Mouse (Mus musculus) gastrocnemius, postnatal 4 days (tissue): Measurements from ENCODE around the gene Ago4. TPM values are rescaled to one million over a fixed set of nuclear protein-coding genes. Genes with fewer than 3 reads are reported as not detected.

Source experiments
- DNase-seq, 2 experiments: peaks; one replicate each; pipeline ENCODE4 v3.0.0; 2021 to 2022; ENCODE audit warnings: low spot score in 2 of 2, mixed read lengths in 2 of 2
- total RNA-seq, 2 experiments: library from RNA; stranded (reverse); gene quantifications; 2 replicates each; pipeline ENCODE4 v1.2.3; 2021

Ago4 gene
- total RNA-seq, 2 experiments from 2014 or later: 2.9 to 3.2 TPM

DNA sequence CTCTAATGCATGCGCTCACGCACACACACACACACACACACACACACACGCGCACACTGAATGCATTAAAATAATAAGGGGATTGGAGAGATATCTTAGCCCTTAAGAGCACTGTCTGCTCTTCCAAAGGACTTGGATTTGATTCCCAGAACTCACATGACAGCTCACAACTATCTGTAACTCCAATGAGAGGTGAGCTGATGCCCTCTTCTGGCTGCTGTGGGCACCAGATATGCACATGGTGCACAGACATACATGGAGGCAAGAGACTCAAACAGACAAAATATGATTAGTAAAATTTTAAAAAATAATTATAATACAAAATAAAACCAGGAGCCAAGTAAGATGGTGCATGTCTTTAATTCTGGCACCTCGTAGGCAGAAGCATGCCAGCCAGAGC lies 6.4 kb downstream of the Ago4 start:
- DNase-seq: no peak

DNA sequence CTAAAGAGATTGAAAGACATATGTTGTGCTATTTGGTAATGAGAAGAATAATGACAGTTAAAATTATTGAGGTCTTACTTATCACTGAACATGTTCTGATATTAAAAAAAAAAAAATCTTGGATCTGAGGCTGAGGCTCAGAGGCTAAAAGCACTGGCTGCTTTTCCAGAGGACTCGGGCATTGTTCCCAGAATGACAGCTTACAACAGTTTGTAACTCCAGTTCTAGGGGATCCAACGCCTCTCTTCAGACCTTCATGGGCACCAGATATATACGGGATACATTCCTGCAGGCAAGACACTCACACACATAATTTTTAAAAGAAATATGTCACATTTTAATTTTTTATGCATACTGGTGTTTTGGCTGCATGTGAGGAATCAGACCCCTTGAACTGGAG lies 7.1 kb downstream of the Ago4 start:
- DNase-seq: no peak

DNA sequence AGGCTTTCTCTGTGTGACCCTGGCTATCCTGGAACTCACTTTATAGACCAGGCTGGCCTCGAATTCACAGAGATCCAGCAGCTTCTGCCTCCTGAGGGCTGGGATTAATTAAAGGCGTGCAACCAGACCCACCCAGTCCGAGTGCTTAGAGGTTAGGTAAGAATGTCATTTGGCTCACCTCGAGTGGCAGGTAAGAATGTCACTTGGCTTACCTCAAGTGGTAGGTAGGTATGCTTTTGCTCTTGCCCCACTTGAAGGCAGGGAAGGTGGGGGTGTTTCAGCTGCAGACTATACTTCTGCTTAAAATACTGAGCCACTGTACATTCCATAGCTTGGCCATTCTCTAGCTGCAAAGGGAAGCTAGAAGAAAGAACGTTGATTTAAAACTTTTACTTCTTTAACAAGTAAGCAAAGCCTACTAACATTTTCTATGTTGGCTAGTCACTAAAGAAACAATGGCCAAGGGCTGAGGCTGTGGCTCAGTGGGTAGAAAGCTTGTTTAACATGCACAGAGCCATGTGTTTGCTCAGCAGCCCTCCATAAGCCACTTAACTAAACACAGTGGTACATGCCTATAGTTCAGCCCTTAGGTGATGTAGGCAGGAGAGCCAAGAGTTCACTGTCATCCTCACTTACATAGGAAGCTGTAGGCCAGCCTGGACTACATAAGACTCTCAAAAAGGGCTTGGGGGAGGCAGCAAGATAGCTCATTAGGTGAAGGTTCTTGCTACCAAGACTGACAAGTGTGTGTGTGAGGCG lies 20.8 kb downstream of the Ago4 start:
- DNase-seq: no peak

DNA sequence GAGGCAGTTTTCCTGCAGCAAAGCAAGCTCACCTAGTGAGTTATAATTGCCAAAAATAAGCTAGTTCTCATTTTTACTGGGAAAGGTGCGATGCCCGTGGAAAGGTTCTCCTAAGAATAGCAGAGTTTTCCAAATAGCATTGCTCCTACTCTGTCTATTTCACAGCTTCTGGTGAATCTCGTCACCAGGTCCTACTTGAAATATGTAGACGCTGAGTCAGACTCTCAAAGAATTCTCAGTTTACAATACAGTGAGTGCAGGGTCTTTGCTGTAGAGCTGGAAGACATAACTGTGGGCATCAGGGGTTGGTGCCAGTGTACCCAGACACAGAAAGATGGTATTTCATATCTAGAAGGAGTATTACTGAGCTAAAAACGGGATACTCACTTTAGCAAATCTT lies 22.3 kb downstream of the Ago4 start:
- DNase-seq: no peak

DNA sequence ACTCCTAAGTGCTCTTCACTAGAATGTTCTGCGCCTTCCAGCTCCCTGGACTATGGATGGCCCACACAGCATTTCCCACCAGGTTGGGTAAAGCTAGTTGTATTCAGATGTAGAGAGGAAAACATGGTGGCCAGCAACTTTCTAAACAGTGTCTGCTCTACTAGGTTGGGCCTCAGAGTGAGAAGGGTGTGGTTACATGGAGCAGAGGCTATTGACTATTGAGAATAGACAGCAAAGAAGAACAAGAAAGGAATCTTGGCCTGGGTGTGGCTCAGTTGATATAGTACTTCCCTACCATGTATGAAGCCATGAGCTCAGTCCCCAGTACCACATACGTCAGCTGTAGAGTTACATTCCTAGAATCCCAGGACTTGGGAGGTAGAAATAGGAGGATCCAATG lies 24.2 kb downstream of the Ago4 start:
- no peak for DNase-seq

DNA sequence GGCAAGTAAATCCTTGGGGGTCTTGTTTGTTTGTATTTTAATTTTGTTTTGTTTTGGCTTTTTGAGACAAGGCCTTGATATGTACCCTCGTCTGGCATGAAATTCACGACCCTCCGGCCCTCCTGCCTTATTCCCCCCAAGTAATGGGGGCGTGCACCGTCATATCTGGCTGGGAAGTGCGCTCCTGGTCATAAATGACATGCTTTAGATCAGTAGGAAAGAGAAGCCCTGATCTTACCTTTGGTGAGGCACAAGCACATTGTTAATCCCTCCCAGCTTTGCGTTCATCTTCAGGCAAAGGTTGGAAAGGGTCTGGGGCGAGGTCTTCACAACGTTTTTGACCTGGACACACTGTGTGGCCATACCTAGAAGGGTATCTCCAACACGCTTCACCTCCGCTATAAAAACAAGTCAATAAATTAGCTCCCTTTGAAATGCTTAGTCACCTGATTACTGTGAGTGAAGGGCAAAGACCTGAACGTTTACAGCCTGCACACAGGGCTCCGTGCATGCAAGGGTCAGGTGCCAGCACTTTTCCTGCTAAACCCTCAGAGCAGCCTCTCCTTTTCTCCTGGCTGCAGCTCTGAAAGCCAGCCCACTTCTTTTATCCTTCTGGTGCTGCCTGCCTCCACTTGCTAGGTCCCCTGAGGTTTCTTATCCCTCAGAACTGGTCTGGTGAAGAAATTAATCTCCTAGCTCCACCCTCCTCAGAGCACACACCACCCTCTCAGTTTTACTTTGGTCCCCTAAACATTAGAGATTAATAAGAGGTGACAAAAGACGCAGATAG lies 25.0 kb downstream of the Ago4 start:
- no peak for DNase-seq

DNA sequence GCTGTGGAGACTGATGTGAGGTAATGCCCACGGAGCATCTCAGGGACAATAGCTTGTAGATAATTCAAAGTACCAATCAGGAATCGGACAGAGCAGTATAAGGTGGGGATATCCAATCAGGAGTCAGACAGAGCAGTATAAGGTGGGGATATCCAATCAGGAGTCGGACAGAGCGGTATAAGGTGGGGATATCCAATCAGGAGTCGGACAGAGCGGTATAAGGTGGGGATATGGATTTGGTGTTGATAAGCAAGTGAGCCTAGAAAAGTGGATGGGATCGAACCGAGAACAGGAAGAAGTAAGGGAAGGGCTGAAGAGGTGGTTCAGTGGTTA lies 30.3 kb downstream of the Ago4 start:
- no peak for DNase-seq

DNA sequence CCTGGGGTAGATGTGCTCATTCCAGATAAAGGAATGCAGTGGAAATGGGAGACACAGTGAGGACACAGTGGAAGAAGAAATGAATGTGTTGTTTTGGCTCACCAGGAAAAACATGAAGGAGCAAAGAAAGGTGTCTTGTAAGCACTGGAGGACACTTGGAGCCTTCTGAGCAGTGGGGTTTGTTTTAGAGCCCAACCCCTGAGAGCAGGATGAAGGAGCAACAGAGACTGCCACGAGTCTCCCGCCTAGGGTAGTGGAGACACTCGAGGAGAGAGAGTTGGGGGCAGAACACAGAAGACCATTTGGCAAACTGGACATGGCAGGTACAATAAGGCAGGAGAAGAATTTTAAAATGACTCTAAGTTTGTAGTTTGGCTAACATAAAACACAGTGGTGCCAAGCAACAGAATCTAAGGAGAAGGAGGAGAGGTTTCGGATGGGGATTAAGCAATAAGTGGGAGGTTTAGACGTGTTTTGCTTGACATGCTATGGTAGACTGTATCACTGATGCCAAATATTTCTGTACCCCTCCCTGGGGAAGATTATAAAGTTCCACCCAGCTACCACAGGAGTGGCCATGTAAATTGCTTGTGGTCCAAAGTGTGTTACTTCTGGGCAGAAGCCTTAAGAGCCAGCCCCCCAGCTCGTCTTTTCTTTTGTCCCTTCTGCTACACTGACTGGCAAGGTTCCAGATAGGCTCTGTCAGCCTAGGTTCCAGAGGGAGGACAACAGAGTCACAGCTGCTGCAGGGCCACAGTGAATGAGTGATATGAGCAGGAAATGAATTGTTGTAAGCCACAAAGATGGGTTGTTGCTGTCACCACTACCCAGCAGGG lies 30.9 kb downstream of the Ago4 start:
- DNase-seq: no peak

DNA sequence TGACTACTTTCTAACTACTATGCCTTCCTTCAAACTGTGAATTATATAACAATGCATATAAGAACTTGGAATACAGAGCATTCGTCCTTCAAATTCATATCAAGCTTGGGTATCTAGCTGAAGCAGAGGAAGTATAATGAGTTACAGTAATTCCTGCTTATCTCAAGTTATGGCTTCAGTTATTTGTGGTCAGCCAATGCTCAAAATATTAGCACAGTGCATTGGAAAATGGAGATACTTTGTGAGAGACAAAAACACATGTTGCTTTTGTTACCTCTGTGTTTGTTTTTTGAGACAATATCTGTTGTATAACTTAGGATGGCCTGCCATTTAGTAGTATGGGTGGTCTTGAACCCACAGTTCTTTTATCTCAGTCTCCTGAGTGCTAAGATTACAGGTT lies 34.7 kb downstream of the Ago4 start:
- DNase-seq: no peak

DNA sequence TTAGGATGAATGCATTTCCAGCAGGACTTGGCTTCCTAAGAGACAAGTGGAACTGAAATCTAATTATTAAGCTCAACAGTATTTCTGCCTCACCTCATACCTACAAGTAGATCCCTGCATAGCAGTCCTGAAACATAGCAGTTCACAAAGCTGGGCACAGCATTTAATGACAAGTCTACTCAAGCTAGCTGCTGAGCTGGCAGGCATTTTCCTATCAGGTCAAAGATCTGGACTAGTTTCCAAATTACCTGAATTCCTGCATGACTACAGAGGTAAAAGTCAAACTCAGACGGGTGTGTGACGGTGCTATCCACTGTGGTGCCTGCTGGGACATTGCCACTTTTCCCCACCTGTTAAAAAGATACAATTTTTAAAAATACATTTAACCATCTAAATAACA lies 36.3 kb downstream of the Ago4 start:
- DNase-seq: no peak

DNA sequence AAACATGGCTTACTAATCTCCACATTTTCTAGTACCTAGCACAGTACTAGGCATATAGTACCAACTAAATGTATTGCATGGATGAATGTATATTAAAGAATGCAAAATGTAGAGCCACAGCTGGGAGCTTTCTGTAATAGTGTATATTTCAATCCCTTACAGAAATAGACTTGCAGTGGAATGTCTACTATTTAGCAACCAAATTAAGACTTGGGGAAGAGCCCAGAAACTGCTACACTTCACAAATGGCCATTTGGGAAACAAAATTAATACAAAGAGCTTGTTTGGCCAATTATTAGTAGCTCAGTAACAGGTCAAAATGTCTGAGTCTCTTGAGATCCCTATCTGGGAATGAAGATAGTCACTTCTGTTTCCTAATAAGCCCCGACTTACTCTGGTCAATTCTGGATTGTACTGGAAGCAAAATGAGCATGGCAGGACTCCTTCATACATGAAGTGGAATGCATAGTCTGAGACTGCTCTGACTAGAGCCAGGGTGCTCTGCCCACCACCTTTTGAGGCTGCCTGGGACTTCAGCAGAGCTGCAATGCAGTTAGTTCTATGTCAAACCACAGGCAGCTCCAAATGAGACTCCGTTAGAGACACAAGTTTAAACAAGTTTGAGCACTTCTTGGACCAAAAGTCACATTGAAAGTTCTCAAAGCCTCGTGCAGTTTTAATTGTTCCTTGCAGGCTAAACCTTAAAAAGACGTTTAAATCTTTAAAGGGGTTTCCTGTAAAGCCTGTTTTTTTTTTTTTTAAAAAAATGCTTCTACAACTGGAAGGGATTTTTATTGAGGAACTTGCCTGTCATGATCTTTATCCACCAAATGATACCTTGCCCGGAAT lies 37.1 kb downstream of the Ago4 start:
- DNase-seq: no peak

DNA sequence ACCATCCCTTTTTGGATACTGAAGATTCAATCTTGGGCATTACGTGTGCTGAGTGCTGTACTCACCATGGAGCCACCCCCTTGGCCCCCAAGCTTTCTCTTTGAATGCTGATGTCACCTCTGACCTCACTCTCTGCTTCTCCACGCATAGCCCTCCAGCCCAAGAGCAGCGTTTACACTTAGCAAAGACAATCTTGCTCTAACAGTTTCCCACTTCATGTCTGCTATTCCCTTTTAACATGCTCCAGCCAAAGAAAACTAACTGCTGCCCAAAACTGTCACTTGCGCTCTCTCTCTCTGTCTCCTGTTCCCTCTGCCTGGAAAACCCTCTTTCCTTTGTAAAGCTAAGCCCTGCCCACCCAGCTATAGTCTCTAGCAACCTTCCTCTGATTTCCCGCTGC lies 37.8 kb downstream of the Ago4 start:
- DNase-seq: no peak

DNA sequence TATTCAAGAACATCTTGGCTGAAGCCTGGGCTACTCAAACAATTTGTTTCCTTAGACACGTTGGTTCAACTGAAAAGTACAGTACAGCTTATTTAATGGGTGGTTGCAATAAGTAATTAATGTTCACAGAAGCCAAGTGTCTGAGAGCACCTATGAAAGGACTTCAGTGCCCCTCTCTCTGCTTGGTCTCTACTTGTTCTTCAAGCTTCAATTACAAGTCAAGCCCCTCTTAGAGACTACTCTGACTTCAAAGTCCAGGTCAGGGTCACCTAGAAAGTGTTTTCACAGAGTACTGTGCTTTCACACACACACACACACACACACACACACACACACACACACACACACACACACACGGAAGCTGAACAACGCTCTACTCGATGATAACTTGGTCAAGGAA lies 39.9 kb downstream of the Ago4 start:
- DNase-seq: no peak

DNA sequence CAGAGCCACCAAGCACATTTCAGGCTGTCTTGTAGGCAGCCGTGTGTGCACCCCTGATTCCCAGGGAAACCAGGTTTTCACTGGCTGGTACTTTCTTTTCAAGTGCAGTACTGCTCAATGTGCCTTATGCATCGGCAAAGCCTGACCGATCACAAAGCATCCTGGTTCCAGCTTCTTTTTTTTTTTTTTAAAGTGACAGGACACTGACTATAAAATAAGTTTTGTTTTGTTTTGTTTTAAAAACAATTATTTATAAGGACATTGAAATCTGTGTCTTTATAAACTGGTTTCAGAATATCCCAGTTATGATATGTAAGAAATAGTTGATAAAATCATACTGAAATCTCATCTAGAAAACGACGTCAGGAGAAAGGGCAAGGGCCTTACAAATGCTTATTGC lies 41.3 kb downstream of the Ago4 start:
- no peak for DNase-seq

DNA sequence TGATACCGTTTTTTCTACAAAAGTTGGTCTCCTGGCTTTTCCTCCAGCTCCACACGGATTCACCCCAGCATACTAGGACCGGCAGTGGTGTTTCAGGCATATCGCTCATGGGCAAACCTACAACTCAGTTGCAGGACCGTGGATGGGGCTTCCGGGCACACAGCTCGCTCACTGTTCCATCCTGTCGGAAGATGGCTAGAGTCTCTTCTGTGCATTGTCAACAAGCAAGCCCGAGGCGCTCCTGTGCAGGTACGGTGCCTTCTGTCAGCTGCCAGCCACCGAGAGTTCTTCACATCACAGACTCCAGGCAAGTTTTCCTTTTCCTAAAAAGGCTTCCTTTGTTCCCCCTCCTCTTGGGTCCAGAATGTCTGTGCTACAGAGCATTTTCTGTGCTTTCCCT lies 42.5 kb downstream of the Ago4 start:
- no peak for DNase-seq

DNA sequence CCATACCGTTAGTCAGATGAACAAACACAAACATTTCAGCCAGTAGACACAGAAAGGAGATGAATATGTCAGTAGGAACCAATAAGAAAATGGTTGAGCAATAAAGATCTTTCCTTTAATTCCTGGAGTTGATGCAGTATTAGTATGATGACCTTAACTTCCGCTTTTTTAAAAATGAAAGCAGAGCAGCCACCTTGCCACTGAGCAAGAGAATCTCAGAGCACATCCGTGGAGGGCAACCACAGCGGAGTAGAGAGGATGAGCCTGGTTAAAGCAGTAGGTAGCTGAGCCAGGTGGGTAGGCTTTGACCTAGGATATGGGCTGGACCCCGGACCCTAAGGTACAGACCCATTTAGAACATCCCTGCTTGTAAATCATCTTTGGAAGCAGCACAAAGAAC lies 43.5 kb downstream of the Ago4 start:
- no peak for DNase-seq

DNA sequence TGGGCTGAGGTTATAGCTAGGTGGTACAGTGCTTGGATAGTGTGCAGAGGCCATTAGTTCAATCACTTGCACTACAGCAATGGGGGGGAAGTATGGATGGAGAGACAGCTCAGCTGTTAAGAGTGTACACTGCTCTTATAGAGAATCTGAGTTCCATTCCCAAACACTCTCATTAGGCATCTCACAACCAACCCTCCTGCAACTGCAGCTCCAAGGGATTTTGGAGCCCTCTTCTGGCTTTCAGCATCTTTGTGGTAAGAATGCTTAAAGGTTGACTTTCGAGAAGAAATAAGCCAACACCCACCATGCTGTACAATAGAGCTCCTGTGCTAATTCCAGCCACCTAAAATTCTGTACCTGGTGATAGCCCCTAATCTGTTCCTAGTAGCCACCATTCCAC lies 47.1 kb downstream of the Ago4 start:
- no peak for DNase-seq

DNA sequence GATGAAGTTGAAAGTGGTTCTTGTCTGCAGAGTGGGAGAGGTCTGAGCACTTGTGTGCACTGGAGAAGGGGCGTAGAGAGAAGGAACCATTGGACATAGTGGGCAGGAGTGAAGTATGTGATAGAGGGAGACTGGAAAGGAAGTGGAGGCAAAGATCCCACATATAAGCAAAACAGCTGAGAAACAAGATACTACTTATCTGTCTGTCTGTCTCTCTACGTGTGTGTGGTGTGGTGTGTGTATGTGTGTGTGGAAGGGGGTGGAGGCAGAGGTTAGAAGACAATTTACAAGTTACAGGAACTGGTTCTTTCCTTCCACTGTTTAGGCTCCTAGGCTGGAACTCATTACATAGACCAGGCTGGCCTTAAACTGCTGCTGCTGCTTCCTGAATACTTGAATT lies 48.2 kb downstream of the Ago4 start:
- DNase-seq: no peak

DNA sequence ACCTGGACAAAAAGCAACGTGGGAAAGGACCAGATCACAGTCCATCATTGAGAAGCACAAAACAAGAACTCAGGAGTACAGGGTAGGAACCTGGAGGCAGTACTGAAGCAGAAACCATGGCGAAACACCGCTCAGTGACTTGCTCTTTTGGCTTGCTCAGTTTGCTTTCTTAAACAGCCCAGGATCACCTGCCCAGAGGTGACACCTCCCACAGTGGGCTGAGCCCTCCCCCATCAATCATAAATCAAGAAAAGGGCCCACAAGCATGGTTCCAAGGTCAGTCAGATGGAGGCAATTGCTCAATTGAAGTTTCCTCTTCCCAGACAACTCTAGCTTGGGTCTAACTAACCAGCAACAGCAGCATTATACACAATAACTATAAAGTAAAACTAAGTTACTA lies 49.4 kb downstream of the Ago4 start:
- DNase-seq: no peak

DNA sequence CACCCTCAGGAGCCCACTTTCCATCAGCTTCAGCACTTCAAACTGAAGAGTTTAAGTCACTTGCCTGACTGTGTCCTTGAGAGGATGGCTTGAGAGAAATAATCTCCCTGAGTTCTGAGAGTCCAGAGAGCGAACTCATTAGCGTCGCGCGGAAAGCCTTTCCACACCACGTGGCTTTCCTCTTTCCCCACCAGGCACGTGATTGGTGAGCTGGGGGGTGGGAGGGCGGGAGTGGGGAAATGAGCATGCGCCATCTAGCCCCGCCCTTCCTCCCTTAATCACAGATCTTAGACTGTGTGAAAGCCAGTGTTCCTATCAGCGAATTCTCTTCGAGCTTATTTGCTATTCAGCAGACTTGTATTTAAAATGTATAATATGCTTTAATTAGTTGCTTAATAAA lies 50.3 kb downstream of the Ago4 start:
- no peak for DNase-seq

DNA sequence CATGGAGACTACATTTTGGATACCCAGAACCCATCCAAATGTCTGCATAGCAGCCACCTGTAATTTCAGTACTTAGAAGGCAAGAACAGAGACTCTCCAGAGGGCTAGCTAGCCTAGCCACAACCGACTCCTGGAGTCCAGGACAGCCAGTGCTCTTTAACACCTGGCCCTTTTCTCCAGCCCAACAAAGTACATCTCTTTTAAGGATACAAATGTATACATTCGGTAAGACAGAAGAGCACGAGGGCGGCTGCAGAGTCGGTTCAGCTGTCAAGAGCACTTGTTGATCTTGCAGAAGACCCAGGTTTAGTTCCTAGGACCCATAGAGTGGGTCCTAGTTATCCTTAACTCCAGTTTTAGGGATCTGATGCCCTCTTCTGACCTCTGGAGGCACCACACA lies 51.8 kb downstream of the Ago4 start:
- DNase-seq: no peak
